ENCODE assay signal across 13 mouse cellular contexts in genomic region chr6:149173831-149174625, GRCm38 (mm10). TPM values are rescaled to one million over a fixed set of nuclear protein-coding genes. Genes with fewer than 3 reads are reported as not detected.
DNase-seq lines count a peak whose midpoint lies in the region; ATAC-seq and TF ChIP-seq lines count a peak whose summit lies in the region.
"Had no signal": no experiment of that assay in that cellular context is flagged by ENCODE, and none has a peak within 500 bp of the region (broad histone marks: within the 10 kb centered on the region; RNA-seq: fewer than 3 reads in every experiment).

No protein-coding gene starts in this region.

- ATAC-seq in kidney, postnatal 0 days (replicated peaks; ENCODE audit: low FRiP score, low read depth) = peak; percentile 43; the same call in 1 of the 2 replicates
- no peak for ATAC-seq in intestine, embryonic 14.5 days (replicated peaks; ENCODE audit: low FRiP score, low TSS enrichment, low read depth)
- ATAC-seq: Patski had no signal

- no peaks in the 10 kb centered on the region for H3K27me3 ChIP-seq in kidney, postnatal 0 days (ENCODE audit: insufficient read depth, low read length)
- H3K27me3 ChIP-seq in intestine, embryonic 14.5 days (replicated peaks; ENCODE audit: control insufficient read depth, insufficient read depth, low read length) = no peaks in the 10 kb centered on the region
- H3K27me3 ChIP-seq: Patski had no signal

- TF ChIP-seq CTCF in kidney, postnatal 0 days (IDR thresholded peaks at IDR 0.05; ENCODE audit: low read depth) = no peak
- no peak for TF ChIP-seq CTCF in bone marrow macrophage, adult 2 months (IDR thresholded peaks at IDR 0.05; ENCODE audit: low read depth, low read length)

- no peaks in the 10 kb centered on the region; the same call in 1 of the 2 replicates for H3K9me3 ChIP-seq in kidney, postnatal 0 days (replicated peaks; ENCODE audit: low read length)
- peaks cover 7% of the 10 kb centered on the region for H3K9me3 ChIP-seq in intestine, embryonic 14.5 days (ENCODE audit: control insufficient read depth, low read length)

- H3K9ac ChIP-seq in kidney, postnatal 0 days (ENCODE audit: low read depth, low read length) = no peak overlapping the region
- no peak overlapping the region for H3K9ac ChIP-seq in intestine, embryonic 14.5 days (ENCODE audit: low read length)

- 29% methylated on average over 4 of the region's 4 CpGs for WGBS in kidney, postnatal 0 days
- 45% methylated on average over 4 of the region's 4 CpGs for WGBS in intestine, embryonic 14.5 days

- no peak overlapping the region for H3K27ac ChIP-seq in kidney, postnatal 0 days
- H3K27ac ChIP-seq in bone marrow macrophage, adult 2 months (ENCODE audit: insufficient read depth, low read depth, low read length) = peak overlapping the region; percentile 35
- peak overlapping the region; percentile 6; the same call in 1 of the 2 replicates for H3K27ac ChIP-seq in intestine, embryonic 14.5 days (ENCODE audit: low read depth)

- no peak overlapping the region for H3K4me2 ChIP-seq in kidney, postnatal 0 days (ENCODE audit: low read length)
- no peak overlapping the region for H3K4me2 ChIP-seq in intestine, embryonic 14.5 days (ENCODE audit: low read length)

- H3K4me1 ChIP-seq in kidney, postnatal 0 days (replicated peaks; ENCODE audit: insufficient read depth, low read length) = no peaks in the 10 kb centered on the region
- peaks cover 17% of the 10 kb centered on the region for H3K4me1 ChIP-seq in bone marrow macrophage, adult 2 months (ENCODE audit: control insufficient read depth, insufficient read depth, low read length)
- H3K4me1 ChIP-seq in intestine, embryonic 14.5 days (replicated peaks; ENCODE audit: control insufficient read depth, insufficient read depth, low read length) = no peaks in the 10 kb centered on the region

- H3K36me3 ChIP-seq in kidney, postnatal 0 days (ENCODE audit: insufficient read depth, low read length) = peaks cover 16% of the 10 kb centered on the region; the same call in 1 of the 2 replicates
- peaks cover 47% of the 10 kb centered on the region for H3K36me3 ChIP-seq in intestine, embryonic 14.5 days (ENCODE audit: control insufficient read depth, insufficient read depth, low read length)

- peak; percentile 12 to 38 for DNase-seq in cerebellum, postnatal 10 days
- DNase-seq in cerebellum, postnatal 4 days (ENCODE audit: low spot score in 2 of 2) = no peak
- peak; percentile 46 for DNase-seq in kidney, postnatal 0 days (ENCODE audit: low spot score)
- no peak for DNase-seq in kidney, adult 18-20 months
- no peak for DNase-seq in intestine, embryonic 14.5 days (ENCODE audit: low spot score)
- no peak for DNase-seq in urinary bladder, adult 2 months (ENCODE audit: low spot score)
- no peak for DNase-seq in neural tube, embryonic 10.5 days (ENCODE audit: extremely low spot score, low spot score)
- DNase-seq: layer of hippocampus, adult 9-11 months; retina, postnatal 1 day had no signal

- no peak for TF ChIP-seq POLR2A in bone marrow macrophage, adult 2 months (IDR thresholded peaks at IDR 0.05; ENCODE audit: borderline replicate concordance, low read depth, low read length)

- H3K4me3 ChIP-seq in kidney, postnatal 0 days (replicated peaks; ENCODE audit: low read depth, low read length) = no peak overlapping the region
- no peak overlapping the region for H3K4me3 ChIP-seq in bone marrow macrophage, adult 2 months (ENCODE audit: insufficient read depth, low read length)
- no peak overlapping the region for H3K4me3 ChIP-seq in intestine, embryonic 14.5 days (ENCODE audit: low read depth, low read length)

RNA-seq across cellular contexts. Expression of gene Amn1, which starts 14.5 kb away (rescaled TPM):
- polyA plus RNA-seq in kidney, postnatal 0 days (2015; fragmentation: Nextera tagmentation; extraction: Ambion mirVana) = 34.3 and 36.0 TPM in 2 replicates
- 14.7 and 18.1 TPM in 2 replicates for polyA plus RNA-seq in bone marrow macrophage, adult 2 months (2012; ENCODE audit: insufficient read depth, insufficient read length, missing spikeins)
- 26.7 and 29.8 TPM in 2 replicates for polyA plus RNA-seq in intestine, embryonic 14.5 days (2014; fragmentation: Nextera tagmentation; extraction: Ambion mirVana)
- 13.2 and 18.2 TPM in 2 replicates for polyA plus RNA-seq in urinary bladder, adult 2 months (2012; rRNA removed)

RNA-seq across cellular contexts. Expression of gene Etfbkmt, which starts 34.4 kb away (rescaled TPM):
- polyA plus RNA-seq in kidney, postnatal 0 days (2015; fragmentation: Nextera tagmentation; extraction: Ambion mirVana) = 22.7 and 26.0 TPM in 2 replicates
- polyA plus RNA-seq in bone marrow macrophage, adult 2 months (2012; ENCODE audit: insufficient read depth, insufficient read length, missing spikeins) = 5.8 and 9.0 TPM in 2 replicates
- polyA plus RNA-seq in intestine, embryonic 14.5 days (2014; fragmentation: Nextera tagmentation; extraction: Ambion mirVana) = 15.7 and 18.4 TPM in 2 replicates
- polyA plus RNA-seq in urinary bladder, adult 2 months (2012; rRNA removed) = 54.1 and 67.1 TPM in 2 replicates

RNA-seq across cellular contexts. Expression of gene Gm10203, which starts 44.1 kb away (rescaled TPM):
- polyA plus RNA-seq in kidney, postnatal 0 days (2015; fragmentation: Nextera tagmentation; extraction: Ambion mirVana) = not detected in 2 replicates
- polyA plus RNA-seq in bone marrow macrophage, adult 2 months (2012; ENCODE audit: insufficient read depth, insufficient read length, missing spikeins) = not detected in 2 replicates
- not detected in 2 replicates for polyA plus RNA-seq in intestine, embryonic 14.5 days (2014; fragmentation: Nextera tagmentation; extraction: Ambion mirVana)
- polyA plus RNA-seq in urinary bladder, adult 2 months (2012; rRNA removed) = not detected in 2 replicates
- polyA plus RNA-seq: C2C12; liver, adult 2 months; Patski had no signal

Comparison
In these comparisons a context has a peak if more than half of its experiments do, and no peak if none do; other contexts are left out.
1. DNase-seq: peak in cerebellum, postnatal 10 days (2 of 2) and kidney, postnatal 0 days (single experiment); none in cerebellum, postnatal 4 days (0 of 2), kidney, adult 18-20 months (single experiment), intestine, embryonic 14.5 days (single experiment), urinary bladder, adult 2 months (single experiment) and neural tube, embryonic 10.5 days (single experiment).